Mouse (Mus musculus): ENCODE data around the gene Best3. TPM values are rescaled to one million over a fixed set of nuclear protein-coding genes. Genes with fewer than 3 reads are reported as not detected.

Gene Best3
- polyA plus RNA-seq, 1 experiment from 2014 or later, result 1.0 TPM

DNA sequence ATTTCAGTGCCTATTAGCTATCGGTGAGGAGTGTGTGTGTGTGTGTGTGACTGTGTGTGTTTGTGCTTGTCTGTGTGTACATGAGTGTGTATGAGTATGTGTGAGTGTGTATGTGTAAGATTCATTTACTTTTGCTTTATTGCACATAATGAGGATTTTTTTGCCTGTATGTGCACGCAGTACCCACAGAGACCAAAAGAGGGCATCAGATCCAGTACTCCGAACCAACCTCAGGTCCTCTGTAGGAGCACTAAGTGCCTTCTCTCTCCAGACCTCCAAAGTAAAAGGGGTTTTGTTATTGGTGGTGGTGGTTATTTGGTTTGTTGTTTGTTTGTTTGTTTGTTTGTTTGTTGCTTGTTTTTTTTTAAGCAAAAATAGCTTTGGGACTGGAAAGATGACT is 5.2 kb upstream of the Best3 start:
- 71% methylated on average over 3 of the region's 3 CpGs for WGBS
- no peak for ATAC-seq (ENCODE audit: low FRiP score, low read depth)
- H3K4me3 ChIP-seq, result no peak overlapping the region
- H3K27me3 ChIP-seq, result no peaks in the 10 kb centered on the region
- no peaks in the 10 kb centered on the region for H3K4me1 ChIP-seq
- H3K36me3 ChIP-seq, result no peaks in the 10 kb centered on the region
- H3K9ac ChIP-seq, result no peak overlapping the region
- no peak overlapping the region for H3K27ac ChIP-seq
- H3K4me2 ChIP-seq (replicated peaks), result no peak overlapping the region
- H3K9me3 ChIP-seq, result no peaks in the 10 kb centered on the region

DNA sequence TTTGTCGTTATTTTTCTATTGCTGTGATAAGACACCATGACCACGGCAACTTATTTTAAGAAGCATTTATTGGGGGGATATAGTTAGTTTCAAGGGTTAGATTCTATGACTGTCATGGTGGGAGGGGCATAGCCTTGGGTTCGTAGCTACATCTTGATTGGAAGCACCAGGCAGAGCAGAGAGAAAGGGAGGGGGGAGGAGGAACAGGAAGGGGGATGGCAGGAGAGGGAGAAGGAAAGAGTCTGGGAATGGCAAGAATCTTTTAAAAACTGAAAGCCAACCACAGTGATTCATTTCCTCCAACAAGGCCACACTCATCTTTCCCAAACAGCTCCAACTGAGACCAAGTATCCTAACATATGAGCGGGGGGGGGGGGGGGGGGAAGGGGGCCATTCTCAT is 3.6 kb upstream of the Best3 start:
- Histone ChIP-seq H3K36me3 (no peaks in the 10 kb centered on the region), H3K4me3 (no peak overlapping the region), H3K9me3 (no peaks in the 10 kb centered on the region), H3K4me2 (replicated peaks) (no peak overlapping the region), H3K4me1 (peaks cover 6% of the 10 kb centered on the region; the same call in 1 of the 2 replicates), H3K9ac (no peak overlapping the region), H3K27me3 (no peaks in the 10 kb centered on the region), H3K27ac (no peak overlapping the region)
- 45% methylated on average over 4 of the region's 4 CpGs for WGBS
- ATAC-seq (ENCODE audit: low FRiP score, low read depth), result no peak

DNA sequence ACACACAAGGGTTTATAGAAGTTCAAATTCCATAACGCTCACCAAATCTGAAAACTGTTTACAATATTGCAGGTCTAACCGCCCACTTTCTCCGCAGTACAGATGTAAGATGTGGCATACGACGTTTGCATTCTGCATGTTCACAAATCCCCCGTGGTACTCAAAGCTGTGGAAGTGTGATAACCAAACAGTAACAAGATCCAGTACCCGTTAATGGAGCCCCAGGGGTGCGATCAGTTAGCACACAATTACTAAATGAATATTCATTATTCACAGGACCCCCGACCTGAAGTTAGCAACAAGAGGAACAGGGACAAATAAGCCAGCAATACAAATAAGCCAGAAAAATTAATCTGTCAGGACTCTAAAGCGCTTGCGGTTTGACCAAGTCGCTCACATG is 1.3 kb upstream of the Best3 start:
- no peak for ATAC-seq (ENCODE audit: low FRiP score, low read depth)
- peaks cover 6% of the 10 kb centered on the region; the same call in 1 of the 2 replicates for H3K4me1 ChIP-seq
- no peak overlapping the region for H3K4me3 ChIP-seq
- 61% methylated on average over 12 of the region's 12 CpGs for WGBS
- no peak overlapping the region for H3K27ac ChIP-seq
- H3K36me3 ChIP-seq, result no peaks in the 10 kb centered on the region
- H3K27me3 ChIP-seq, result no peaks in the 10 kb centered on the region
- no peak overlapping the region for H3K9ac ChIP-seq
- no peaks in the 10 kb centered on the region for H3K9me3 ChIP-seq
- no peak overlapping the region for H3K4me2 ChIP-seq (replicated peaks)

DNA sequence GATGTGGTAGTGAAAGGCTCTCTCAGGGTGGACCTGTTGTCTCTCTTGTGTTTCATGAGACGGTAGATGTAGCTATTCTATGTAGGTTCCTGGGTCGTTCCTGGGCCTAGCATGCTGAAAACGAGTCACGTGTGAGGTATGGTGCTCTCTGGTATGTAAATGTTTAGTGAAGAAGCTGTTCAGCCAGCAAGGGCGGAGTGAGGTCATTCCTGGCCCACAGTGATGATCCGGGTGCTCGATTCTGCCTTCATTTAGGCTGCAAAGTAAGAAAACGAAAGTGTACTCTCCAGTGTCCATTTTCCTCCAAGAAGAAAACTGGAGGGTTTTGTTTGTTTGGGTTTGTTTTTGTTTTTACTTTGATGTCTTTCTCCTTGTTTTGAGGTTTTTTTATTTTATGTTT is 7.9 kb downstream of the Best3 start:
- Histone ChIP-seq H3K36me3 (no peaks in the 10 kb centered on the region), H3K9ac (no peak overlapping the region), H3K27ac (no peak overlapping the region), H3K27me3 (no peaks in the 10 kb centered on the region), H3K4me2 (replicated peaks) (no peak overlapping the region), H3K4me3 (no peak overlapping the region), H3K9me3 (no peaks in the 10 kb centered on the region), H3K4me1 (no peaks in the 10 kb centered on the region)
- no peak for ATAC-seq (ENCODE audit: low FRiP score, low read depth)
- 91% methylated on average over 8 of the region's 8 CpGs for WGBS

DNA sequence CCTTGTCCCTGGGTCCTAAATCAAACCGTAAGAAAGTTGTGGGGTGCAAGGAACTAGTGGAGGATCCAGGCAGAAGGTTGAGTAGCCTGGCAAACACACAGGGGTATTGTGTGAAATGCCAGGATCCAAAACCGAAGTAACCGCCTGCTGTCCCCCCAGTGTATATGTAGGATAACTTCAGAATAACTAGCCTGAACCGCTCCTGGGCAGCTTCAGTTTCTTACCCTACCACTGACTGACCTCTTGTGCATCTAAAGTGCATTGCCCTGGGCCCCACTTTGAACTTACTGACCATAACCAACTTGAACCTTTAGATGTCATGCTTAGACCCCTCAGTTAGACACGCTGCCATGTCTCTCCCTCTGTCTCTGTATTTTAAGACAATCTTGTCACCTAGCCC is 9.0 kb downstream of the Best3 start:
- Histone ChIP-seq H3K27ac (no peak overlapping the region), H3K4me3 (no peak overlapping the region), H3K9ac (no peak overlapping the region), H3K36me3 (no peaks in the 10 kb centered on the region), H3K27me3 (no peaks in the 10 kb centered on the region), H3K4me1 (no peaks in the 10 kb centered on the region), H3K4me2 (replicated peaks) (no peak overlapping the region), H3K9me3 (no peaks in the 10 kb centered on the region)
- ATAC-seq (ENCODE audit: low FRiP score, low read depth), result no peak
- WGBS, result 83% methylated on average over 5 of the region's 5 CpGs

DNA sequence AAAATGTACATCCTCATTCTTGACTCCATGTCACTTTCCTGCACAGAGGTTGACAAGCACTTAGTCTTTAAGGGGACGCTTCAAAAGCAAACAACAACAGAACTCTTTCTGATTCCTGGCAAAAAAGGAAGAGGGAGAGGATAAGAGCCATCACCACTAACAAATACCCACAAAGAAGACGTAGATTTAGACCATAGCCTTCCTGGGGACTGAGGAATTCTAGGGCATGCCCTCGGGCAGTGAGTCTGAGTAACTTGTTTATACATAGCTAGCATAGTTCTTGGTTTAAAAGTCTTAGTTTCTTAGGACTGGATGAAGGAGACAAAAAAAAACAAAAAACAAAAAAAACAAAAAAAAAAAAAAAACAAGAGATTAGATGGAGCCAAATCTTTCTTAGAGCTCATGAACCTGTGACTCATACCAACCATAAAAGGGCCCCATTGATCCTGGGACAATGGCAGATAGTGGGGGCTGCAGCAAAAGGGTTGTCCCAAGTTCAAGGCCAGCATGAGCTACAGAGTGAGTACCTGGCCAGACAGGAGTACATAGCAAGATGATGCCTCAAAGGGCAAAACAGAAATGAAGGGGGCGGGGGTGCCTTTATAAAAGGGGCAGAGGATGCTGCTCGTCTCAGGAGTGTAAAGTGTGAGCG is 9.6 kb downstream of the Best3 start:
- WGBS, result 69% methylated on average over 6 of the region's 6 CpGs

DNA sequence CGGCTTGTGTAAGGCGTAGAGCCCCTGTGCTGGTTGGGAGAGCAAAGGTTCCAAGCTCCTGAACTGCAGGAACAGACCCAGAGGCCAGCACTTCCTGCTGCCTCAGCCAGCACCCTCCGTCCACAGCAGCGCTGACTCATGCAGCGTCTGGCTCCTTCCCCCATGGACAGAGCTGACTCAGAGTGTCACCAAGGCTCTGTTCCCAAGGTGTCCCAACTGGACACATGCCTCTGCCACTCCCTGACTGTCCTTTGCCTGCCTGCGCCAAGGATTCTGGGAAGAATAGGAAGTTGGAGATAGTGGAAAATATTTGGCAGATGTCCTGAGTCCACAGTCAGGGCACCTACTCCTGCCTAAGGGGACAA is 10.1 kb downstream of the Best3 start:
- Histone ChIP-seq H3K4me2 (replicated peaks) (no peak overlapping the region), H3K4me3 (no peak overlapping the region), H3K4me1 (no peaks in the 10 kb centered on the region), H3K27ac (no peak overlapping the region), H3K9ac (no peak overlapping the region), H3K36me3 (no peaks in the 10 kb centered on the region), H3K27me3 (no peaks in the 10 kb centered on the region), H3K9me3 (no peaks in the 10 kb centered on the region)
- no peak for ATAC-seq (ENCODE audit: low FRiP score, low read depth)
- WGBS, result 73% methylated on average over 6 of the region's 6 CpGs

More for the DNA sequence above, 9.6 kb downstream of the Best3 start:
- Histone ChIP-seq H3K27ac (no peak overlapping the region), H3K4me2 (replicated peaks) (no peak overlapping the region), H3K4me1 (no peaks in the 10 kb centered on the region), H3K9ac (no peak overlapping the region), H3K36me3 (no peaks in the 10 kb centered on the region), H3K9me3 (no peaks in the 10 kb centered on the region), H3K27me3 (no peaks in the 10 kb centered on the region), H3K4me3 (no peak overlapping the region)
- ATAC-seq (ENCODE audit: low FRiP score, low read depth), result no peak

DNA sequence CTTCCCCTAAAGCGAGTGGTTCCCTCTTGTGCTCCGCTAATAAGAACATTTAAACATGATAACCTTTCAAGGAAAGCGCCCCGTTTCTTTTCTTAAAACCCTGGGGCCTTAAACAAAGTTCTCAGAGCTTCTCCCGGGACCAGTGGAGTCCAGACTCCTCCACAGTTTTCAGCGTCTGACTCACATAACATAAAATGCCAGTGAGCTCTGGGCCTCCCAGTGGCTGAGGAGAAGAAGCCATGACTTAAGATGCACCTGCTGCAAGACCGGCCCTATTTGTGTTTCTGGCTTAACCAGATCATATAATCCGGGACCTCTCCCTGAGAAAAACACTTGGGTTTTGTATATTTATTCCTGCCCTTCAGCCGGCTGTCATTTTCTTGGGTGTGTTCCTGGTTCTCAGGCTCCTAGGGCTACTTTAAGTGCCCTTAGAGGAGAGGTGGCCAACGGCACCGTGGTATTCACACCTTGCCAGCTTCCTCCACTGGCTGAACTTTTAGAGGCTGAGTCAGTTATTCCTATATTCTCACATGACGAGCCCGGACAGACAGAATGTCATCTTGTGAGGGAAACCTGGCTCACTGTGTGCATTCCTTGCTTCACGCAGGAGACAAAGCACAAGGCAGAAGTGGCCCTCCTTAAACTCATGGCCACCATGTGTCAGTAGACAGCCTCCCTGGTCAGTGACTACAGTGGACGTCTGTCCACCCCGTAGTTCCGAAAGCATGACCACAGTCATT is 12.8 kb downstream of the Best3 start:
- Histone ChIP-seq H3K4me3 (no peak overlapping the region), H3K36me3 (no peaks in the 10 kb centered on the region), H3K27ac (no peak overlapping the region), H3K9ac (no peak overlapping the region), H3K27me3 (no peaks in the 10 kb centered on the region), H3K9me3 (no peaks in the 10 kb centered on the region), H3K4me1 (no peaks in the 10 kb centered on the region), H3K4me2 (replicated peaks) (no peak overlapping the region)
- 78% methylated on average over 17 of the region's 17 CpGs for WGBS
- ATAC-seq (ENCODE audit: low FRiP score, low read depth), result no peak

DNA sequence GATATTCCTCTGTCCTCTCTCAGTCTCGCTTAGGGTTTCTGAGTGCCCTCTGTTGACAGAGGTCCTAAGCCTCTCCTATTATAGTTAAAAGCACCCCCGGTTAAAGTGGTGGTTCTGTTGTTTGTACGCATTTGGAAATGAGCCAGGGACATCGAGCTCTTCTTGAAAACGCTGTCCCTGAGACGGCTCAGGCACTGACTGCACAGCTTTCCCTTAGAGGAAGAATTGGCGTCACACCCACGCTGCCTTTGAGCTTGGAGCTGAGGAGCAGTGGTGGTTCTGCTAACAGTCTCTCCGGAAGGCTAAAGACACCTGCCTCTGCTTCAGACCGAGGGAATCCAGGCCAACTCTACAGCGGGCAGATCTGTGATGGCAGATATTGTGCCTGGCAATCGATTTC is 14.9 kb downstream of the Best3 start:
- H3K4me3 ChIP-seq, result no peak overlapping the region
- peaks cover 16% of the 10 kb centered on the region for H3K4me1 ChIP-seq
- no peak overlapping the region for H3K9ac ChIP-seq
- no peaks in the 10 kb centered on the region for H3K36me3 ChIP-seq
- H3K27ac ChIP-seq, result no peak overlapping the region
- ATAC-seq (ENCODE audit: low FRiP score, low read depth), result no peak
- H3K27me3 ChIP-seq, result no peaks in the 10 kb centered on the region
- no peak overlapping the region for H3K4me2 ChIP-seq (replicated peaks)
- no peaks in the 10 kb centered on the region for H3K9me3 ChIP-seq
- WGBS, result 73% methylated on average over 12 of the region's 12 CpGs

DNA sequence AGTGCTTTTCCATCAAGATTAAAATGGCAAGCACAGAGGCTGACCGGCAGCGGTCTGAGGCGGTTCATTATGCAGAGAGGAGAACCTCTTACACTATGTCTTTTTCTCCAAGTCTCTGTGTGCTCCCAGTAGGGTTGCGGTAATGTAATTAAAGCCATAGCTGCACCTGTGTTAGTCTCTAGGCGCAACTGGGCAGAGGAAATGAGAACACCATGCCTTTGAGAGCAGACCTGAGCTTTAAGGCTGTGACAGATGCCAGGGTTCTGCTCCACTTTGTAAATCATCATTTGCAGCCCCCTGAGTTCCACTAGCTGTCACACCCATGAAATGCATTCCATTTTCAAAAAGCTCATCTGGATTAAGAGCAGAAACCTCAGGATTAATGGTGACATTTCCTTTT is 18.6 kb downstream of the Best3 start:
- Histone ChIP-seq H3K27me3 (no peaks in the 10 kb centered on the region), H3K36me3 (no peaks in the 10 kb centered on the region), H3K9me3 (no peaks in the 10 kb centered on the region), H3K9ac (no peak overlapping the region), H3K4me1 (peaks cover 22% of the 10 kb centered on the region), H3K27ac (no peak overlapping the region), H3K4me2 (replicated peaks) (no peak overlapping the region; the same call in 1 of the 2 replicates), H3K4me3 (no peak overlapping the region)
- WGBS, result 33% methylated on average over 5 of the region's 5 CpGs
- peak; percentile 62 for ATAC-seq (ENCODE audit: low FRiP score, low read depth)

DNA sequence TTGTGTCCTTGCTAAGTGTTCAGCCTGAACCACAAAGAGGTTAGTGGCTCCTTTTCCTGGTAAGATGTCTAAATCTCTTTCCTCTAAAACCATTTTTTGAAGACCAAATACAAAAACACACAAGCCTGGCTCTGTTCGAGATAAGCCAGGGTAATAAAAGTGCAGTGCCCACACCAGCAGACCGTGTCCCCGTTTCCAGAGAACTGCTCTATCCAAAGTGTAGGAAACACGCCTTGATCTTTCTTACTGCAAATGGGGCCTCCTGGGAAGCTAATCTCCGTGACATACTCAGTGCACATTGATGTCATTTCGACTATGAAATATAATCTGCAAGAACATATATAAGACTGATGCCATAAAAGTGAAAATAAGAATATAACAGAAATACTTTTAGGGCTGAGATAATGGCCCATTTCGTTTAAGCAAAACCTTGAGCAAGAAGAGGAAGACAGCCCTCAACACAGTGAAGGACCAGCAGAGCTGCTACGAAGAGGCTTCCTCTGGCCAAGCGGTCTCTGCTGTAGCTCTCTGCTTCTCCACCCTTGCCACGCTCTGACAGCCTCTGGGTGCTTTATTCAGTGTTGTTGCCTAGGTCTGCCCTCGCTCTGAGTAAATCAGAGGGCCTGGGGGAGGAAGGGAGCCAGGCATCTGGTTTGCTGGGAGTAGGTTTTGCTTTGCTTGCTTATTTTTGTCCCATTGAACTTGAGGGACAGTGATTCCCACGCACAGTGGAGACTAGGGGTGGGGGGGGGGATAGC is 19.8 kb downstream of the Best3 start:
- WGBS, result 49% methylated on average over 12 of the region's 12 CpGs
- H3K27me3 ChIP-seq, result no peaks in the 10 kb centered on the region

DNA sequence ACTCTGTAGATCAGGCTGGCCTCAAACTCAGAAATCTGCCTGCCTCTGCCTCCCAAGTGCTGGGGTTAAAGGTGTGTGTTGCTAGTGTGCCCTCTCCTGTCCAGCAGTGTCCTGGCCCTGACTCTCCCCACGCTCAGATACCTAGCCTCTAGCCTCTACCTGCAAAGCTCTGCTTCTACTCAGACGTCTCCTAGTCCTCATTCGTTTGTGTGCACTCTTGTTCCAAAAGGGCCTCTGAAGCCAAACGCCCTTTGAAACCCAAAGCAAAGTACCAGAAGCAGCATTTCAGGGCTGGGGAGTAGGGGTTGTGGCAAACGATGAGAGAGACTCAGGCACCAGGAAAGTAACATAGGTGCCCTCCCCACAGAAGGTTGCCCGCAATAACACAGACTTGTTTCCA is 23.6 kb downstream of the Best3 start:
- no peaks in the 10 kb centered on the region for H3K36me3 ChIP-seq
- H3K9me3 ChIP-seq, result no peaks in the 10 kb centered on the region
- no peaks in the 10 kb centered on the region for H3K27me3 ChIP-seq
- H3K4me3 ChIP-seq, result no peak overlapping the region
- no peak overlapping the region for H3K9ac ChIP-seq
- no peak overlapping the region for H3K4me2 ChIP-seq (replicated peaks)
- no peak overlapping the region for H3K27ac ChIP-seq
- 77% methylated on average over 6 of the region's 6 CpGs for WGBS
- no peak for ATAC-seq (ENCODE audit: low FRiP score, low read depth)
- H3K4me1 ChIP-seq, result peaks cover 18% of the 10 kb centered on the region

More for the DNA sequence above, 19.8 kb downstream of the Best3 start:
- Histone ChIP-seq H3K4me1 (peaks cover 22% of the 10 kb centered on the region), H3K4me2 (replicated peaks) (no peak overlapping the region), H3K36me3 (no peaks in the 10 kb centered on the region), H3K9ac (no peak overlapping the region), H3K4me3 (no peak overlapping the region), H3K9me3 (no peaks in the 10 kb centered on the region), H3K27ac (no peak overlapping the region; the same call in 1 of the 2 replicates)
- ATAC-seq (ENCODE audit: low FRiP score, low read depth), result no peak

Measured in limb, embryonic 13.5 days (tissue).